Mouse (Mus musculus) CH12.LX (cell line): Measurements from ENCODE around the gene Dolk. TPM values are rescaled to one million over a fixed set of nuclear protein-coding genes. Genes with fewer than 3 reads are reported as not detected.

Experiments used
- DNase-seq: peaks from one replicate; pipeline ENCODE4 v3.0.0-alpha.2; 2013; ENCODE audit errors: extremely low read depth
- H3K27ac ChIP-seq: 2 replicates; pipeline ENCODE4 v1.5.1; 2012; ENCODE audit warnings: low read depth, mild to moderate bottlenecking, control low read depth, moderate library complexity; ENCODE audit not compliant: insufficient read depth
- H3K27me3 ChIP-seq: replicated peaks from 2 replicates; pipeline ENCODE3; 2012; ENCODE audit warnings: inconsistent platforms
- H3K36me3 ChIP-seq, 2 experiments: replicated peaks in 1 of 2; 2 replicates each; pipeline versions ENCODE3 to v1.6.1; 2012; ENCODE audit warnings: inconsistent platforms in 1 of 2, low read length in 1 of 2, mild to moderate bottlenecking in 1 of 2, mixed read lengths in 1 of 2, moderate library complexity in 1 of 2; ENCODE audit not compliant: control insufficient read depth in 1 of 2, insufficient read depth in 1 of 2
- H3K4me1 ChIP-seq, 2 experiments: 2 replicates each; pipeline ENCODE4 v1.6.1; 2012; ENCODE audit warnings: inconsistent platforms in 1 of 2, moderate library complexity in 1 of 2; ENCODE audit not compliant: insufficient read depth in 2 of 2, control insufficient read depth in 1 of 2
- H3K4me2 ChIP-seq: 2 replicates; pipeline ENCODE4 v1.6.1; 2012; ENCODE audit warnings: low read depth, mild to moderate bottlenecking, control low read depth; ENCODE audit not compliant: poor library complexity, insufficient read depth, severe bottlenecking
- H3K4me3 ChIP-seq, 3 experiments: fragments of 150-350 bp in 1 of 3; sonication (generic) in 1 of 3; replicated peaks in 1 of 3; 2 replicates each; pipeline versions ENCODE3 to v1.5.1; 2011 to 2012; ENCODE audit warnings: low read depth in 2 of 3, low read length in 2 of 3, mild to moderate bottlenecking in 2 of 3, moderate library complexity in 2 of 3, control low read depth in 1 of 3, improper control_type of control experiment in 1 of 3, inconsistent platforms in 1 of 3, mixed read lengths in 1 of 3; ENCODE audit not compliant: poor library complexity in 1 of 3
- H3K79me2 ChIP-seq: replicated peaks from 2 replicates; pipeline ENCODE4 v1.6.1; 2012; ENCODE audit warnings: mild to moderate bottlenecking, moderate library complexity; ENCODE audit not compliant: control insufficient read depth, poor library complexity, insufficient read depth, severe bottlenecking; ENCODE audit errors: extremely low read depth
- H3K9ac ChIP-seq: 2 replicates; pipeline ENCODE4 v1.6.1; 2012; ENCODE audit warnings: low read depth, mild to moderate bottlenecking, control low read depth, moderate library complexity; ENCODE audit not compliant: insufficient read depth
- H3K9me3 ChIP-seq: replicated peaks from 2 replicates; pipeline ENCODE3; 2012; ENCODE audit warnings: low read length, inconsistent platforms, mixed read lengths
- BHLHE40 ChIP-seq: IDR thresholded peaks from 2 replicates; pipeline ENCODE4 v1.6.1; 2011; ENCODE audit warnings: mild to moderate bottlenecking, low read depth, low read length, improper control_type of control experiment
- CHD2 ChIP-seq: IDR thresholded peaks from 2 replicates; pipeline ENCODE4 v1.6.1; 2011; ENCODE audit warnings: low read length, improper control_type of control experiment
- CTCF ChIP-seq, 2 experiments: IDR thresholded peaks in 1 of 2; conservative IDR thresholded peaks in 1 of 2; 2 replicates each; pipeline ENCODE4 v1.5.1; 2011 to 2012; ENCODE audit warnings: low read depth in 2 of 2, low read length in 2 of 2, improper control_type of control experiment in 1 of 2, inconsistent platforms in 1 of 2, mild to moderate bottlenecking in 1 of 2, moderate library complexity in 1 of 2
- E2F4 ChIP-seq: IDR thresholded peaks from 2 replicates; pipeline ENCODE4 v1.6.1; 2011; ENCODE audit warnings: low read depth, low read length, improper control_type of control experiment; ENCODE audit not compliant: insufficient replicate concordance
- ETS1 ChIP-seq: conservative IDR thresholded peaks from 2 replicates; pipeline ENCODE4 v1.6.1; 2012; ENCODE audit warnings: low read depth, mild to moderate bottlenecking, inconsistent platforms, low read length, improper control_type of control experiment, moderate library complexity
- IRF4 ChIP-seq: IDR thresholded peaks from 2 replicates; pipeline ENCODE4 v1.6.1; 2014; ENCODE audit warnings: low read depth, mild to moderate bottlenecking, inconsistent platforms, low read length, improper control_type of control experiment
- MAX ChIP-seq: IDR thresholded peaks from 2 replicates; pipeline ENCODE4 v1.6.1; 2011; ENCODE audit warnings: low read length, improper control_type of control experiment
- MAZ ChIP-seq: IDR thresholded peaks from 2 replicates; pipeline ENCODE4 v1.6.1; 2012; ENCODE audit warnings: low read depth, mild to moderate bottlenecking, inconsistent platforms, low read length, improper control_type of control experiment, moderate library complexity
- MEF2A ChIP-seq: IDR thresholded peaks from 2 replicates; pipeline ENCODE4 v1.6.1; 2014; ENCODE audit warnings: low read depth, mild to moderate bottlenecking, inconsistent platforms, low read length, improper control_type of control experiment, borderline replicate concordance
- MYC ChIP-seq: IDR thresholded peaks from 2 replicates; pipeline ENCODE4 v1.6.1; 2011; ENCODE audit warnings: low read depth, mild to moderate bottlenecking, improper control_type of control experiment, low read length
- POLR2A ChIP-seq: IDR thresholded peaks from 2 replicates; pipeline ENCODE4 v1.6.1; 2011; ENCODE audit warnings: low read depth, mild to moderate bottlenecking, improper control_type of control experiment, low read length
- POLR2AphosphoS2 ChIP-seq: IDR thresholded peaks from 2 replicates; pipeline ENCODE4 v1.6.1; 2011; ENCODE audit warnings: low read depth, low read length, improper control_type of control experiment
- SIN3A ChIP-seq: IDR thresholded peaks from 2 replicates; pipeline ENCODE4 v1.6.1; 2012; ENCODE audit warnings: low read length, improper control_type of control experiment, inconsistent platforms
- TBP ChIP-seq: conservative IDR thresholded peaks from 2 replicates; pipeline ENCODE4 v1.6.1; 2011; ENCODE audit warnings: low read depth, low read length, improper control_type of control experiment
- TCF12 ChIP-seq: IDR thresholded peaks from 2 replicates; pipeline ENCODE4 v1.6.1; 2014; ENCODE audit warnings: low read depth, mild to moderate bottlenecking, inconsistent platforms, low read length, improper control_type of control experiment
- UBTF ChIP-seq: IDR thresholded peaks from 2 replicates; pipeline ENCODE4 v1.6.1; 2012; ENCODE audit warnings: low read depth, mild to moderate bottlenecking, inconsistent platforms, low read length, improper control_type of control experiment, moderate library complexity
- USF1 ChIP-seq: IDR thresholded peaks from 2 replicates; pipeline ENCODE4 v1.6.1; 2014; ENCODE audit warnings: low read depth, mild to moderate bottlenecking, inconsistent platforms, low read length, improper control_type of control experiment
- USF2 ChIP-seq: conservative IDR thresholded peaks from 2 replicates; pipeline ENCODE4 v1.6.1; 2011; ENCODE audit warnings: low read depth, low read length, improper control_type of control experiment
- ZC3H11A ChIP-seq: IDR thresholded peaks from 2 replicates; pipeline ENCODE4 v1.6.1; 2012; ENCODE audit warnings: low read depth, mild to moderate bottlenecking, inconsistent platforms, low read length, improper control_type of control experiment
- ZKSCAN1 ChIP-seq: IDR thresholded peaks from 2 replicates; pipeline ENCODE4 v1.6.1; 2012; ENCODE audit warnings: low read depth, inconsistent platforms, low read length, improper control_type of control experiment, borderline replicate concordance
- ZMIZ1 ChIP-seq: IDR thresholded peaks from 2 replicates; pipeline ENCODE4 v1.6.1; 2012; ENCODE audit warnings: low read depth, mild to moderate bottlenecking, inconsistent platforms, low read length, improper control_type of control experiment
- ZNF384 ChIP-seq: IDR thresholded peaks from 2 replicates; pipeline ENCODE4 v1.6.1; 2012; ENCODE audit warnings: low read depth, low read length, improper control_type of control experiment, inconsistent platforms
- dilution Hi-C: fragments of 300-500 bp; cut with MboI; formaldehyde crosslinking; loops from 2 replicates; pipeline ENCODE4 v1.14.3; 2020; ENCODE audit warnings: low sequenced_read_pairs; ENCODE audit not compliant: extremely low pct_unique_long_range_greater_than_20kb, extremely low pct_ligation_motif_present
- in situ Hi-C: fragments of 300-500 bp; cut with MboI; formaldehyde crosslinking; loops from 3 replicates; pipeline ENCODE4 v1.14.3; 2019; ENCODE audit warnings: low sequenced_read_pairs, low pct_ligation_motif_present, low pct_unique_long_range_greater_than_20kb, mixed read lengths
- polyA plus RNA-seq: library from polyadenylated mRNA; unstranded; fragments of >175 nt; gene quantifications from 2 replicates; pipeline ENCODE4 v1.2.1, GENCODE M21; 2012; ENCODE audit warnings: low read depth; ENCODE audit not compliant: insufficient read length
- total RNA-seq, 2 experiments: library from RNA; depleted of rRNA; stranded (reverse); fragments of 300-350 nt in 1 of 2; fragments of >200 nt in 1 of 2; gene quantifications; 2 replicates each; pipeline ENCODE4 v1.2.3; 2012 to 2014

Gene Dolk
- total and polyA plus RNA-seq, 3 experiments: 11.6 to 17.4 (median 11.8) TPM

DNA sequence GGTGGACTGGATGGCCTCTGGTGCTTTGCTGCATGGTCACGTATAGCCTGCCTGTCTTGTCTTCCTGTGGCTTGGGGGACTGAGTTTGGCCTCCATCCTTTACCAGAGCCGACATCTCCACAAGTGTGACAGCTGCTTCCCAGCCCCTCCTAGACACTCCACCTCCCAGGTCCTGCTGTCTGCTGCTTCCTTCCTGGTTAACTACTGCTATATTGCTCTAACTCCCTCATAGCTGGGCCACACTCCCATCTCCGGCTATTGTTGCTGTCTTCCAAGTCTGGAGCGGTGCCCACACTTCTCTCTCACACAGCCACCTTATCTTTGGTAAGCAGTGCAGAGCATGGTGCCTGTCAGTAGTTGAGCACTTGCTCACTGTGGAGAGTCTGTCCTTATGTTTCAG is 46.4 kb downstream of the Dolk start:
- no peaks in the 10 kb centered on the region for H3K27me3 ChIP-seq
- peaks cover 8 to 36% of the 10 kb centered on the region in 2 experiments; a peak in 3 of 4 replicates for H3K4me1 ChIP-seq
- no peak overlapping the region for H3K27ac ChIP-seq
- H3K79me2 ChIP-seq: no peaks in the 10 kb centered on the region
- in situ Hi-C loops: loop anchor here (10.0 kb wide), 1 partner anchor 55 kb away; no protein-coding TSS in a partner anchor
- H3K9ac ChIP-seq: no peak overlapping the region
- no peaks in the 10 kb centered on the region for H3K9me3 ChIP-seq
- peaks cover 18 to 48% of the 10 kb centered on the region in 2 experiments for H3K36me3 ChIP-seq
- dilution Hi-C loops: no loop called here
- TF ChIP-seq ZNF384 (no peak), UBTF (no peak), ZC3H11A (no peak), ETS1 (no peak), ZMIZ1 (no peak), CHD2 (no peak), MEF2A (no peak), MYC (no peak), TBP (no peak), TCF12 (no peak), MAZ (no peak), USF1 (no peak), CTCF (conservative IDR thresholded peaks at IDR 0.05 in 1 of 2, IDR thresholded peaks at IDR 0.05 in 1 of 2; ENCODE audit: low read depth in 2 of 2, low read length in 2 of 2) (no peak), MAX (no peak), POLR2A (no peak), ZKSCAN1 (no peak), IRF4 (no peak), E2F4 (no peak), BHLHE40 (no peak)
- H3K4me3 ChIP-seq: no peak overlapping the region
- DNase-seq: no peak
- H3K4me2 ChIP-seq: no peak overlapping the region

DNA sequence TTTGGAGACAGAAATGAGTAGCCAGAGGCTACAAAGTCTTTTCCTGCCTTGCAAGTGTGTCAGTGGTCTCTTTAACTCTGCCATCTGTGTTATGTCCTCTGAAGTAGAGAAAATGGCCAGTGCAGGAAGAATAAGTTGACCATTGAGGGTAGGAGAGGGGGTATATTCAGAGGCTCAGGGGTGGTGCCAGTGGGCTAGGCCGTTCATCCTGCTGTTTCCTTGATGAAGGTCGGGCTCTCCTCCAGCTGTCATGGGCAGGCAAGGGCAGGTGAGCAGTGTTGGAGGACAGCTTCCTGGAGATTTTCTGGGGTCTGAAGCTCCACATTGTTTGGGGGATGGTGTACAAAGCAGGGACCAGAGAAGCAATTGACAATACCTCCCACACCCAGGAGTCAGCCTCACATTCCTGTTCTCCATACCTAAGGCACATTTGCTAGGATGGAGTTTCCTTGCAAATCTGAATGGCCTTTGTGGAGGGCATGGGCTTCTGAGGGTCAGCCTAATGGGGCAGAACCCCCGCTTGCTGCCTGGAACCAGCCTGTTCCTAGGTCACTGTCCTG is 47.1 kb downstream of the Dolk start:
- dilution Hi-C loops: no loop called here
- in situ Hi-C loops: no loop called here
- Histone ChIP-seq H3K4me2 (0 out of 2 replicates have a peak overlapping the region, but pooled peaks have one; percentile 69), H3K9me3 (no peaks in the 10 kb centered on the region), H3K4me3 (no peak overlapping the region), H3K4me1 (peaks cover 8 to 36% of the 10 kb centered on the region in 2 experiments; a peak in 3 of 4 replicates), H3K79me2 (no peaks in the 10 kb centered on the region), H3K36me3 (peaks cover 15 to 41% of the 10 kb centered on the region in 2 experiments), H3K9ac (peak overlapping the region; percentile 78; the same call in 1 of the 2 replicates), H3K27ac (no peak overlapping the region), H3K27me3 (no peaks in the 10 kb centered on the region)
- DNase-seq: no peak
- TF ChIP-seq ZKSCAN1 (no peak), MYC (no peak), SIN3A (no peak), USF2 (no peak), USF1 (no peak), POLR2AphosphoS2 (no peak)
